Mouse (Mus musculus) forebrain, embryonic 13.5 days (tissue): ENCODE measurements around the gene Cela1. TPM values are rescaled to one million over a fixed set of nuclear protein-coding genes. Genes with fewer than 3 reads are reported as not detected.

Source experiments
- ATAC-seq: fragments of 200-750 bp; cut with Nextera tagmentation; 2 replicates; pipeline ENCODE4 v1.8.0; 2017
- H3K27ac ChIP-seq: fragments of 300-500 bp; sonication (generic); 2 replicates; pipeline ENCODE4 v1.5.1; 2015; ENCODE audit warnings: inconsistent platforms, mild to moderate bottlenecking, moderate library complexity
- H3K27me3 ChIP-seq: fragments of 300-500 bp; sonication (generic); 2 replicates; pipeline ENCODE4 v1.6.1; 2015; ENCODE audit warnings: mild to moderate bottlenecking, inconsistent platforms
- H3K36me3 ChIP-seq: fragments of 300-500 bp; sonication (generic); 2 replicates; pipeline ENCODE4 v1.6.1; 2015; ENCODE audit warnings: mild to moderate bottlenecking, inconsistent platforms; ENCODE audit not compliant: poor library complexity, severe bottlenecking
- H3K4me1 ChIP-seq: fragments of 300-500 bp; sonication (generic); 2 replicates; pipeline ENCODE4 v1.6.1; 2015; ENCODE audit warnings: inconsistent platforms
- H3K4me2 ChIP-seq: fragments of 300-500 bp; sonication (generic); 2 replicates; pipeline ENCODE4 v1.6.1; 2015; ENCODE audit warnings: inconsistent platforms, mild to moderate bottlenecking, moderate library complexity
- H3K4me3 ChIP-seq: fragments of 300-500 bp; sonication (generic); 2 replicates; pipeline ENCODE4 v1.5.1; 2015; ENCODE audit warnings: mild to moderate bottlenecking, inconsistent platforms
- H3K9ac ChIP-seq: fragments of 300-500 bp; sonication (generic); 2 replicates; pipeline ENCODE4 v1.6.1; 2015; ENCODE audit warnings: mild to moderate bottlenecking, inconsistent platforms
- H3K9me3 ChIP-seq: fragments of 300-500 bp; sonication (generic); replicated peaks from 2 replicates; pipeline ENCODE4 v1.6.1; 2016; ENCODE audit warnings: inconsistent platforms
- WGBS: fragments of 180-500 bp; shearing (Covaris S2); methylation state at CpG from one replicate; pipeline ENCODE4 v1.1.7; 2015; 5-methylcytosine and 5-hydroxymethylcytosine counted together
- polyA plus RNA-seq: library from polyadenylated mRNA; unstranded; fragments of >200 nt; fragmentation: Nextera tagmentation; extraction: Ambion mirVana; gene quantifications from 2 replicates; pipeline ENCODE4 v1.2.1, GENCODE M21; 2015

Gene Cela1
- 0.23 and 1.2 TPM in 2 replicates for polyA plus RNA-seq

DNA sequence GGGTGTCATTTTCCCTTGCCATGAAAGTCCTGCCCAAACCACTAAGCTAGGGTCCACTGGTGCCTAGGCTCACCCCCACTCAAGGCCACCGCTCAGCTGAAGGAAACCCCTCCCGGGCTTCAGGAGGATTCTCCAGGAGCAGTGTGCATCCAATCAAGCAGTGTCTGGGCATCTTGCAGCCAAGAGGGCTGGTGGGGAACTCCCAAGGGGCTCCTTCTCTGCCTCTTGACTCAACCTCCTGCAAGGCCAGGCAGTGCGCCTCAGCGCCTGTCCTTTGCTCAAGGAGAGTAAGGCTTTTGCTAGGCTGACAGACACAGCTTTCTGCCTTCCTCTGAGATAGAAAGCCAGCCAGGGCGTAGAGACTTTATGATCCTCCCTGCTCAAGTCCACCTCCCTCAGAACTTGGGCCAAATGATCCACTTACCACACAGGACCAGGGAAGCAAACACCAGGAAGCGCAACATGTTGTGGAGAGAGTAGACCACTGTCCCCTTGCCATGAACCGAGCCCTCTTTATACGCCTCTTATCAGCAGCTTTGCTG lies at the start of gene Cela1:
TSS of gene Cela1 (minus strand) at position 492 of the 542 bp plus-strand sequence.
- 87% methylated on average over 8 of the region's 8 CpGs for WGBS
- H3K36me3 ChIP-seq = no peaks in the 10 kb centered on the region
- peaks cover 9% of the 10 kb centered on the region for H3K9me3 ChIP-seq
- no peak within 1 kb of the TSS for H3K27ac ChIP-seq
- ATAC-seq = no peak
- no peak within 1 kb of the TSS; the same call in 1 of the 2 replicates for H3K4me2 ChIP-seq
- H3K27me3 ChIP-seq = 0 out of 2 replicates have a peak, but pooled peaks cover 7% of the 10 kb centered on the region
- no peaks in the 10 kb centered on the region for H3K4me1 ChIP-seq
- no peak within 1 kb of the TSS for H3K4me3 ChIP-seq
- H3K9ac ChIP-seq = no peak within 1 kb of the TSS; the same call in 1 of the 2 replicates

GRCm38 (mm10) chr15:100735953-100736300 lies 48.2 kb upstream of the Cela1 start:
- H3K4me3 ChIP-seq = no peak overlapping the region
- H3K9me3 ChIP-seq = no peaks in the 10 kb centered on the region
- H3K36me3 ChIP-seq = no peaks in the 10 kb centered on the region
- H3K27ac ChIP-seq = no peak overlapping the region
- WGBS = 88% methylated on average over 9 of the region's 9 CpGs
- no peaks in the 10 kb centered on the region for H3K4me1 ChIP-seq
- peaks cover 6% of the 10 kb centered on the region for H3K27me3 ChIP-seq
- no peak for ATAC-seq
- H3K4me2 ChIP-seq = no peak overlapping the region
- H3K9ac ChIP-seq = no peak overlapping the region

- ATAC-seq = no peak
- peaks cover 13% of the 10 kb centered on the region for H3K27me3 ChIP-seq
- H3K27ac ChIP-seq = no peak overlapping the region
- H3K9me3 ChIP-seq = no peaks in the 10 kb centered on the region
- H3K36me3 ChIP-seq = no peaks in the 10 kb centered on the region
- 91% methylated on average over 14 of the region's 15 CpGs for WGBS
- no peak overlapping the region for H3K4me2 ChIP-seq
- H3K4me1 ChIP-seq = no peaks in the 10 kb centered on the region
- no peak overlapping the region for H3K9ac ChIP-seq
- H3K4me3 ChIP-seq = no peak overlapping the region
Observed at GRCm38 (mm10) chr15:100735095-100735952, 47.6 kb upstream of the Cela1 start.

DNA sequence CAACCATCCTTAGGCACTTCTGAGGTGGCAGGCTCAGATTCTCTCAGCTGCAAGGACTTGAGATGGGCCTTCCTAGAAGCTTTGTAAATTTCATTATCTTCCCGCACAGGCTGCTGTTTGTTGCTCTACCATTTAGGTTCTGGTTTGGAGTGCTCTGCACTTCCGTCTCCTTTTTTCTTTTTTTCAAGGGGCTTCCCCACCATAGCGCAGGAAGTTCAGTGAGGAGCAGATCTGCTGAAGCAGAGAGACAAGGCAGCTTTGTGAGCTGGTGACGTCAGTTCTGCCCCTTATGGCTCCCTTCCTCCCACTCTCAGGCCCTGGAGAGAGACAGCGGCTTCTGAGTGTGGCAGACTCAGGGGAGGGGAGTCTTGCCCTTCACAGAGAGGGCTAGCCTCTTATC lies 44.9 kb upstream of the Cela1 start:
- no peak overlapping the region for H3K4me2 ChIP-seq
- ATAC-seq = no peak
- no peak overlapping the region for H3K4me3 ChIP-seq
- H3K9me3 ChIP-seq = no peaks in the 10 kb centered on the region
- no peak overlapping the region for H3K27ac ChIP-seq
- H3K4me1 ChIP-seq = peaks cover 10% of the 10 kb centered on the region
- H3K9ac ChIP-seq = no peak overlapping the region
- H3K36me3 ChIP-seq = no peaks in the 10 kb centered on the region
- WGBS = 42% methylated on average over 5 of the region's 5 CpGs
- peaks cover 40% of the 10 kb centered on the region for H3K27me3 ChIP-seq

DNA sequence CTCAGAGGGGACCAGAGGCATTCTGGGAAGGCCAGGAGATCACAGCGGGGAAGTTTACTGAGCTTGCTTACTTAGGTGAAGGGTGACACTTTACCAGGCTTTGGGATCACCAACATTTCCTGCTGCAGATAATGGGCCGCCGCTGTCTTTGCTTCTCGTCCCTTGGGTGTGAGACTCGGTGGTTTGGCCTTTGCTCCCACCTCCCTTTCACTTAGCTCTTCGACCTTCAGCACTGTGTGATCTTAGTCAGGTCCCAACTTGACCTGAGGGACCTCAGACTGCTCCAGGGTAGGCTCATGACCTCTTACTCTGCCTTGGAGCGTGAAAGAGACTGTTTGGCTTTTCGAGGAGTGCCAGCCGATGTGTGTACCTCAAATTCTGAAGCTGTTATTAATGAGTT lies 43.4 kb upstream of the Cela1 start:
- H3K4me2 ChIP-seq = no peak overlapping the region
- no peak for ATAC-seq
- no peaks in the 10 kb centered on the region for H3K9me3 ChIP-seq
- peaks cover 10% of the 10 kb centered on the region for H3K4me1 ChIP-seq
- WGBS = 57% methylated on average over 9 of the region's 9 CpGs
- peaks cover 46% of the 10 kb centered on the region for H3K27me3 ChIP-seq
- no peak overlapping the region for H3K9ac ChIP-seq
- no peak overlapping the region for H3K27ac ChIP-seq
- no peak overlapping the region for H3K4me3 ChIP-seq
- H3K36me3 ChIP-seq = no peaks in the 10 kb centered on the region

- H3K27ac ChIP-seq = no peak within 1 kb of the TSS
- peak within 1 kb of the TSS; percentile 64 for H3K4me2 ChIP-seq
- peak within 1 kb of the TSS; percentile 40 for H3K4me3 ChIP-seq
- H3K9me3 ChIP-seq = no peaks in the 10 kb centered on the region
- H3K27me3 ChIP-seq = peaks cover 46% of the 10 kb centered on the region
- no peaks in the 10 kb centered on the region for H3K36me3 ChIP-seq
- 3% methylated on average over 53 of the region's 57 CpGs for WGBS
- peaks cover 10% of the 10 kb centered on the region for H3K4me1 ChIP-seq
- no peak for ATAC-seq
- peak within 1 kb of the TSS; percentile 56 for H3K9ac ChIP-seq
Observed at GRCm38 (mm10) chr15:100729281-100729985, 41.7 kb upstream of the Cela1 start, which contains the start of gene Galnt6. Galnt6 (minus strand) TSS chr15:100729376.

DNA sequence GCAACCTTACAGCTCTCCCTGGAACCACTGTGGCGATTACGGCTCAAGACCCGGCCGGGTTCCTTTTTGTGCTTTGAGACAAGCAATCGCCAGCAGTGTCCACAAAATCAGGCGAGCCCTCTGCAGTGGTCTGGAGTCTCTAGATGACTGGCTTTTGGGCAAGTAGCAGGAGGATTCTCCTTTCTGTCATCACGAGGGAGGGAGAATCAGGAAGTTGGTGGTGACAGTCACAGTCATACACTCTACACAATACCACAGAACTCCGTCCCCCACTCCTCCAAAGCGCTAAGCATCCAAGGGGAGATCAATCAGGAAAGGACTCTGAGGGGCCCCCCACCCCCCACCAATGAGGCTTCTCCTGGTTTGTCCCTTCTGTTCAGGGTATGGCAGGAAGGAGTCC lies 40.9 kb upstream of the Cela1 start:
- 28% methylated on average over 9 of the region's 9 CpGs for WGBS
- peak overlapping the region; percentile 56; the same call in 1 of the 2 replicates for H3K9ac ChIP-seq
- H3K4me1 ChIP-seq = peaks cover 10% of the 10 kb centered on the region
- peak overlapping the region; percentile 40 for H3K4me3 ChIP-seq
- no peaks in the 10 kb centered on the region for H3K9me3 ChIP-seq
- no peaks in the 10 kb centered on the region for H3K36me3 ChIP-seq
- no peak for ATAC-seq
- no peak overlapping the region for H3K27ac ChIP-seq
- H3K4me2 ChIP-seq = peak overlapping the region; percentile 64
- peaks cover 53% of the 10 kb centered on the region for H3K27me3 ChIP-seq

- Histone ChIP-seq H3K4me1 (peaks cover 10% of the 10 kb centered on the region), H3K4me3 (no peak overlapping the region), H3K27ac (no peak overlapping the region), H3K36me3 (no peaks in the 10 kb centered on the region), H3K4me2 (no peak overlapping the region), H3K9me3 (no peaks in the 10 kb centered on the region), H3K9ac (no peak overlapping the region), H3K27me3 (peaks cover 53% of the 10 kb centered on the region)
- 86% methylated on average over 11 of the region's 11 CpGs for WGBS
- no peak for ATAC-seq
Observed at GRCm38 (mm10) chr15:100727834-100728233, 40.1 kb upstream of the Cela1 start.

DNA sequence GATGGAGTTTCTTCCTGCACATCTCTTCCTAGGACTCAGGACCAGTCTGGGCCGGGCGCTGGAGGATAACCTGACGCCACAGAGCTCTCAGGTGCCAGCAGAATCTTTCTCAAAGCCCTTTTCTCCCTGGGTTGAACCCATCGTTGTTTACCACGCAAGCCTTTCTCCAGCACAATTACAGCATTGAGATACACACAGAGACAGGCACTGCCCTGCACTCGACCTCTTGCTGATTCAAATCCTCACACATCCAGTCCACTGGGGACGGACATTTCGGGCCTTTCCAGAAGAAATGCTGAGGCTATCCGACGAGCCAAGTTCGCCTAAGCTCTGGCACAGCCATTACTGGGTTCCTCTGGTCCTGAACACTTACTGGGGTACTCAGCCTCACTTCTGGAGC lies 39.0 kb upstream of the Cela1 start:
- Histone ChIP-seq H3K27ac (no peak overlapping the region), H3K4me2 (no peak overlapping the region), H3K4me1 (peaks cover 10% of the 10 kb centered on the region), H3K9me3 (no peaks in the 10 kb centered on the region), H3K36me3 (no peaks in the 10 kb centered on the region), H3K27me3 (peaks cover 53% of the 10 kb centered on the region), H3K9ac (no peak overlapping the region), H3K4me3 (no peak overlapping the region)
- no peak for ATAC-seq
- WGBS = 85% methylated on average over 11 of the region's 11 CpGs

DNA sequence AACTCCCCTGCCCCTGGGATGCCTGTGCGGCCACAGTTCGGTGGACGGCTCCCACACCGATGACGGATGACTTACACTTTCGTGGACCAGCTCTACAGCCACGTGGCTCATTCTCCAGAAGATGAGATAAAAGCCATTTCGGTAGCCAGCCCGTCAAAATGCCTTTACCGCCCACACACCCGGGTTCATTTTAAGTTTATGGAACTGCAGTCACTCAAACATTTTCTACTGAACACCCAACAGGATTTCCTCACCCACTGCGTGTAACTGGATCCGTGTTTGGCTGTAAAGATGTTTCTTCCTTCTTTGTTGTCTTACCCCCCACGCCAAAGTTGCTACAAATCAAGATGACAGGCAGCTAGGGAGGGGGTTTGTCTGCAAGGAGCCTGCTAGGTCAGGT lies 35.8 kb upstream of the Cela1 start:
- H3K9me3 ChIP-seq = 0 out of 2 replicates have a peak, but pooled peaks cover 2% of the 10 kb centered on the region
- peaks cover 22% of the 10 kb centered on the region for H3K27me3 ChIP-seq
- no peak overlapping the region for H3K9ac ChIP-seq
- no peak overlapping the region for H3K27ac ChIP-seq
- 85% methylated on average over 14 of the region's 14 CpGs for WGBS
- H3K4me1 ChIP-seq = no peaks in the 10 kb centered on the region
- no peak overlapping the region for H3K4me3 ChIP-seq
- ATAC-seq = no peak
- no peak overlapping the region for H3K4me2 ChIP-seq
- no peaks in the 10 kb centered on the region for H3K36me3 ChIP-seq

GRCm38 (mm10) chr15:100722564-100722963 lies 34.8 kb upstream of the Cela1 start:
- Histone ChIP-seq H3K4me3 (no peak overlapping the region), H3K4me2 (no peak overlapping the region), H3K4me1 (no peaks in the 10 kb centered on the region), H3K9me3 (0 out of 2 replicates have a peak, but pooled peaks cover 5% of the 10 kb centered on the region), H3K27ac (no peak overlapping the region), H3K36me3 (no peaks in the 10 kb centered on the region), H3K27me3 (peaks cover 13% of the 10 kb centered on the region), H3K9ac (no peak overlapping the region)
- WGBS = 81% methylated on average over 6 of the region's 6 CpGs
- ATAC-seq = no peak

DNA sequence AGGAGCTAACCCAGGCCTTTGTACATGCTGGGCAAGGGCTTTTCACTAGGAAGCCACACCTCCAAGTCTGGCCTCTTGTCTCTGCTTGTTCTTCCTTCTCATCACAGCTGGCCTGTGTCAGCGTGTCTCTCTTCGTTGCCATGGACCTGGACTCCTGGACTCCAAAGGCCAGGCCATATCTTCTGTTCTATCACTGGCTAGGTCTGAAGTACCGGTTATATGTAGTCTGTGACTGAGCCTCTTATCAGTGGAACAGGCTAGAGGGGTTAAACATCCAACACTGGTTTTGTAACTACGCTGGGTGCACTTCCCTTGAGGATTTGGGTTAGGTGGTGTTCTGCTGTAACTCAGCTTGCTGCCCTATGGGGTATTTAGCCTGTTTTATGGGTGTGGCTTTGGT lies 34.3 kb upstream of the Cela1 start:
- H3K9me3 ChIP-seq = 0 out of 2 replicates have a peak, but pooled peaks cover 5% of the 10 kb centered on the region
- H3K27ac ChIP-seq = no peak overlapping the region
- H3K4me1 ChIP-seq = no peaks in the 10 kb centered on the region
- no peak overlapping the region for H3K4me3 ChIP-seq
- H3K27me3 ChIP-seq = peaks cover 7% of the 10 kb centered on the region; the same call in 1 of the 2 replicates
- no peak for ATAC-seq
- no peak overlapping the region for H3K4me2 ChIP-seq
- H3K9ac ChIP-seq = no peak overlapping the region
- no peaks in the 10 kb centered on the region for H3K36me3 ChIP-seq
- WGBS = 79% methylated on average over 4 of the region's 4 CpGs
